Mouse (Mus musculus): ENCODE data around the gene Cmc2.
A peak's percentile ranks its signal among the peaks of the same experiment; 100 is the strongest.

Cmc2 gene

GRCm38 (mm10) chr8:116921337-116922059, at the start of gene Cmc2, which contains the start of gene Cenpn:
TSS of gene Cmc2 (minus strand) at chr8:116921455.
TSS of gene Cenpn (plus strand) at chr8:116921730.
- peak; percentile 93 to 96 for DNase-seq

DNA sequence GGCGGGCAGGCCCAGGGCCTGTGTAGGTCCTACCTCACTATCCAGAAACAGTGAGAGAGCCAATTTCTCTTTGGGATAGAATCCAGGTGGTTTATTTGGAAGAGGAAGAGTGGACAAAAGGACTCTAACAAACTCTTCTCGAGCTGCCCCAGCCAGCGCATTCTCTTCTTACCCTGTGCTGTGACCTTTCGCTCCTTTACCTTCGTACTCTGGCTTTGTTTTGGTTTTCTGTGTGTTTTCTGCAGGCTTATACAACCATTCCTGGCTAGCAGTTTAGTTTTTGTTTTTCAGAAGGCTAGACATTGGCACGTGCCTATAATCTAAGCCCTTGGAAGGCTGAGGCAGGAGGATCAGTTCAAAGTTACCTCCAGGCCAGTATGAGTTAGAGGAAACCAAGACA, 48.3 kb upstream of the Cmc2 start:
- DNase-seq: peak; percentile 44 to 62

- no peak for DNase-seq
These were observed 33.2 kb upstream of the Cmc2 start for GRCm38 (mm10) chr8:116954415-116954814.

DNA sequence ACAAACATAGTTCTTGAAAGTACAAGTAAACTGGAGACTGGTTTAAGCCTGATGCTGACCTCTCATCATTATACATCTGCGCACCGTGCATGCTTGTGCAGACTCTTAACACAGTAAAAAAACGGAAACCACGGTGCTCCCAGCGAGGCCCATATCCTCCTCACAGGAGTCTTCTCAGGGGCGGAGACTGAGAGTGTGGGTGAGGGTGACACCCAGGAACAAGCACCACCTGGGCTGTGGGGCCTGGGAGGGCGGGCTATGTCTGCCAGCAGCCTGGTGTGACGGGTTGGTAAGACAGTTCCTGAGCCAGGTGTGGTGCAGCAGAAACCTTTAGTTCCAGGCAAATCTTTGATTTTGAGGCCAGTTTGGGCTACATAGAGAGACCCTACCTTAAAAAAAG, 31.2 kb upstream of the Cmc2 start:
- DNase-seq: no peak

GRCm38 (mm10) chr8:116951778-116952177, 30.5 kb upstream of the Cmc2 start:
- peak; percentile 35 to 45 for DNase-seq

DNA sequence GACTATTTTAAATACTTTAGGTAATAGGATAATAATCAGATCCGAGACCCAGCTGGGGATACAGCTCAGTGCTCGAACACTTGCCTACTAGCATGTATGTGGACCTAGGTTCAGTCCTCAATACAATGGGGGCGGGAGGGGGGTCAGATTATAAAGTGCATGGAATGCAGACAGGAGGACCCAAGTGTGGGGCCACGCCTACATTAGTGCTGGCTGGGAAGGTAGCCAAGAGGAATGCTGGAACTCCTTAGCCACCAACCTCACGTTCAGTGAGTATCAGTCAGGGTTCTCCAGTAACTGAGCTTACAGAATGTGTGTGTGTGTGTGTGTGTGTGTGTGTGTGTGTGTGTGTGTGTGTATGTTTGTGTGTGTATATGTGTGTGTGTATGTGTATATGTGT, 30.1 kb upstream of the Cmc2 start:
- DNase-seq: peak; percentile 56 to 62

DNA sequence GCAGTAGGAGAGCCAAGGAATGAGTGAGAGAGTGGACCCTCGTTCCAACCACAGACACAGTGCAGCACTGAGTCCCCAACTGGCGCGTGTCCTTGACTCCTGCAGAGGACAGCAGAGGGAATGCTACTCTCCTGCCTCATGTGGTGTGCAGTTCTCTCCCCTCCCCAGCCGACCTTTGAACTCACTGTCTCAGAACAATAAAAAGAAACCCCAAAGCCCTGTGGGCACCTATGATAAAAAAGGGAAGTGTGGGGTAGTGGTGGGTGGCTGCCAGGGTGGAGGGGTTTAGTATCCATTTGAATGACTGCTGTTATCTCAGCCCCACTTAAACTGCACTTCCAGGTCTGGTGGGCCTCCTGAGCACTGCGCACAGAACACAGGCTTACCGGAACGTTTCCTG, 26.3 kb upstream of the Cmc2 start:
- no peak for DNase-seq

- DNase-seq: peak; percentile 19 to 31
These were observed 25.6 kb upstream of the Cmc2 start for GRCm38 (mm10) chr8:116946851-116947250.

GRCm38 (mm10) chr8:116946268-116946838, 25.1 kb upstream of the Cmc2 start:
- peak in 1 of 2 experiments; percentile 16 for DNase-seq

DNA sequence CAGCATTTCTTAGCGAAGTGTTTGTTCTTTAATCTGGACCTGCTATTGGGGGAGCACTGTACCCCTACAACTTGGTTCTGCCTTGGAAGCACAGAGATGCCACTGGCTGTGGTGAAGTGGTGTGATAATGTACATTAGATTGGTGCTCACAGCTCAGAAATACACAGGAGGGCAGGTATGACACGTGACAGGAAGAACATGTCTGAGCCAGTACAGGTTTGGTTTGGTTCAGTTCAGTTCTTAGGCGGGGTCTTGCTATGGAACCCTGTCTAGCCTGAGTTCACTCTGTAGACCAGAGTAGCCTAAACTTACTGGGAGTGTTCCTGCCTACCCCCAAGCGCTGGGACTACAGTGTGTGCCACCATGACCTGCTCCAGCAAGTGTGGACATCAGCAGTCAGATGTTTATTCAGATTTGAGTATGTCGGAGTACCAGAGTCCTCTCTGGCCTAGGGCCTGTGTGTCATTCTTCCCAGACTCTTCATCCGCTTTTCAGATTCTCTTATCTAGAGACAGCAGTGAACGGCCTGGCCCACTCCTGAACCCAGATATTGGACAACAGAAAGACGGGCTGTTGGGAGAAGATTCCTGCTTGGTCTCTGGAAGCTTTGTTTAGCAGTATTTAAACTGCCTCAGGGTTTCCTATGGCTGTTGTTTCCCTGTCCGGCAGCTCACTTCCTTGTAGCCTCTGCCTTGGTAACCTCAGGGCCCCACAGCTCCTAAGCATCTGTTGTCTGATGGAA, 24.1 kb upstream of the Cmc2 start:
- DNase-seq: no peak

- no peak for DNase-seq
These were observed 23.1 kb upstream of the Cmc2 start for GRCm38 (mm10) chr8:116944385-116944696.

DNA sequence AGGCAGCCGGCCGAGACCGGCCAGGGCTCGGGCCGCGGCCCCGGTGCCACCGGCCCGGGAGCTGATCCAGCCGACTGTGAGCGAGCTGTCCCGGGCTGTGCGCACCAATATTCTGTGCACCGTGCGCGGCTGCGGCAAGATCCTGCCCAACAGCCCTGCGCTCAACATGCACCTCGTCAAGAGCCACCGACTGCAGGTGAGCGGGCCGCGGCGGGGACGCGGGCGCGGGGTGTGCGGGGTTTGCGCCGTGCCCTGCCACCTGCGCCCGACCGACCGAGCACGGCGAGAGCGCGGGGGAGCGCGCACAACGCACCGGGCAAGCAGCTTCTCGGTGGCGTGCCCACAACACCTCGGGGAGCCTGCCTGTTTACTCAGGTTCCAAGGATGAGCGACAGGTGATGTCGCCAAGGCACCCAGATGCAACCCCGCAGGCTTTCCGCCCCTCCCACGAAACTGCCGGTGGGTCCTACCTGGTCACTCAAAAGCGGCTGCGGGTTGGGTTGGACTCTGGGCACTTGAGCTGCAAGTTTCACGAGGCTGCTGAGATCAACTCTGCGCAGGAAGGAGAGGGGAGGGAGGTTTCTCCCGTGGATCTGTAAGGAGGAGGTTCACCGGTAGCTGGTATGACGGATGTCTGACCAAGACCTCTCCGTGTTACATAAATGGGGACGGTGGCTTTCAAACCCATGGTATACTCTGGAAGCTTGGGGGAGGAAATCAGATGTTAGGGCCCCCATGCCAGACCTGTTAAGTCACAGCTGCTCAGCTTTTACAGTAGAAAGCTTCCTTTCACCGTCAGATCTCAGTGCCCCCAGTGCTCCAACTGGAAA, 22.5 kb upstream of the Cmc2 start:
- peak; percentile 40 to 60 for DNase-seq

GRCm38 (mm10) chr8:116943161-116943554, 21.9 kb upstream of the Cmc2 start, which contains the start of gene Atmin:
TSS of gene Atmin (plus strand) at chr8:116943393.
- DNase-seq: peak; percentile 92 to 97

GRCm38 (mm10) chr8:116942284-116943058, 21.2 kb upstream of the Cmc2 start:
- DNase-seq: no peak

DNA sequence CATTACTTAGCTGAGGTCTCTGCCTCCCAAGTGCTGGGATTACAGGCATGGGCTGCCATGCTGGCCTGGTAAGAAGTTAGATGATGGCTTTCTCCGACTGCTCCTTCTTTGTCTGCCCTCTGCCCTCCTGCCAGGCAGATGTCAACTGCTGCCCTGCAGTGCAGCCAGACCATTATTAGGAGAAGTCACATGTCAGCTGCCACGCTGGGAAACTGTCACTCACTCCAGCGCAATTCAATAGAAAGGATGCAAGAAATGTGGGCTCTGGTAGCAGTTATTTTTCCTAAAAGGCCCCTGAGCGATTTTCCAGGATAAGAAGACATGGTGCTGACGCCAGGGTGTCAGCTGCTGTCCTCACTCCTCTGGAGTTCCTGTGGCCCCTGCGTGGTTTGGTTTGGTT, 14.3 kb upstream of the Cmc2 start:
- DNase-seq: no peak

- DNase-seq: no peak
These were observed 13.7 kb upstream of the Cmc2 start for GRCm38 (mm10) chr8:116934976-116935375.

GRCm38 (mm10) chr8:116928588-116928987, 7.3 kb upstream of the Cmc2 start:
- DNase-seq: no peak

DNA sequence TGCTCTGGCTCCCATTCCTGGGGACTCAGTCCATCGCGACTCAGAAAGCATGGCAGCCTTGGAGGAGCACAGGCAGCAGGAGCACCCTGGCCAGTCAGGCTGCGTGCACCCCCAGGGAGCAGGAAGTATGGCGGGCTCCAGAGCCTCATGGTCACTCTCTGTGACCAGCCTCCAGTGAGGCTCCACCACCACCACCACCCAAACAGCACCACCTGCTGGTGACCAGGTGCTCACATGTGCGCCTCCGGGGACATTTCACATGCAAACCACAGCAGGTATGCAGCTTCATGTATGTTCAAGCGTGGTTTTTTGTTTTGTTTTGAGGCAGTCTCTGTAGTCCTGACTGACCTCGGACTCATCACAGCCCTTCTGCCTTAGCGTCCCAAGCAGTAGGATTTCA, 6.6 kb upstream of the Cmc2 start:
- DNase-seq: peak; percentile 25 to 82

- DNase-seq: no peak
These were observed 2.3 kb upstream of the Cmc2 start for GRCm38 (mm10) chr8:116923526-116923925.

- DNase-seq: no peak
These were observed 954 bp upstream of the Cmc2 start for GRCm38 (mm10) chr8:116922060-116922757.

DNA sequence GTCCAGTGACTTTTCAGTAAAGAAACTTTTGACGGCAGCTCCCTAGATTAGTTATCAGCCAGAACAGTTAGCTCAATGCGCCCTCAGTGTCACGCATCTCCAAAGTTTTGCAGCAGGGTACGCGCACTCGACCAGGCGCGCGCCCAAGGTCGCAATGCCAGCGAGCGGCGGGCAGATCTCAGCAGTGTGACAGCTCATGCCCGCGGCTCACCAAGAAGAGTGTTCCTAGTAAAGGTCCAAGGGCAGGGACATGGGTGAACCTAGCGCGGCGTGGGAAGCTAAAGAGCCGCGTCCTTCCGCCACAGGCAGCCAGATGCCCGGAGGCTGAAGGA, 284 bp downstream of the Cmc2 start:
- DNase-seq: no peak

DNA sequence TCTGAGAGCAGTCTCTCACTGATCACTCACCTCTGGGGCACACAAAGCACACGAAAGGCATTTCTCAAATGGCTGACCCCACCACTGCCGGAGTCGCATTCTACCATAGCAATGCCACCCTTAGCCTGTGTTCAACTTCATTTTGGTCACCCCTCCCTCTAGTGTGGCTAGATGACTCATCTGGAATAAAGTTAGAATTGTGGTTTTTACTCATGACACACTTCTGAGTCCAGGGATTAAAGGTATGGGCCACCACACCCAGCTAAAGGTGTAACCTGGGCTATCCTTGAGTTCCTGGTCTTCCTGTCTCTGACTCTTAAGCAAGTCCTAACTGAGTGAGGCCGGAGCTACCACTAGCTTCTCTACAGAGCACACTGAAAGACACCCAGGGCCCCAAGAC, 15.4 kb downstream of the Cmc2 start:
- DNase-seq: no peak
